Mouse (Mus musculus): ENCODE results near the gene Endov. TPM values are rescaled to one million over a fixed set of nuclear protein-coding genes. Genes with fewer than 3 reads are reported as not detected.

Endov gene
- polyA plus RNA-seq, 1 experiment: 1.2 TPM

DNA sequence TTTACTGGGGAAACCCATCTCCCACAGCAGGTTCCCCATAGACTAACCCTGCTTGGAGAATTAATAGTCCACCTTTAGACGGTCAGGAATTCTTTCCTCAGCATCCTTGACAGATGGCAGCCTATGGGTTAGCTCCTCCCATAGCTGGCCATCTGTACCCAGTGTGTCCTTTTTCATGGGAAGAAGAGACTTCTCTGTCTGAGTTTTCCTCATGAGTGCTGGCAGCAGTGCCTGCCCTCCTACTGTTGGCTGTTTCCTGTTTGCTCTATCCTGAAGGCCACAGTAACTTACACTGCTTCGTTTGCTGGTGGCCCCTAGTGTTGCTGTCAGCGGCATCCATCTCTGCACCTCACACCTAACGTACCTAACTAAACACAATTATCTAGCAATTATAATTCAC lies 6.3 kb downstream of the Endov start:
- no peak for TF ChIP-seq TAL1 (IDR thresholded peaks at IDR 0.05; ENCODE audit: low read length)
- H3K4me1 ChIP-seq (ENCODE audit: control insufficient read depth): peaks cover 8% of the 10 kb centered on the region
- H3K36me3 ChIP-seq (ENCODE audit: control insufficient read depth): peaks cover 53% of the 10 kb centered on the region
- H3K4me3 ChIP-seq (replicated peaks): no peak overlapping the region
- H3K9me3 ChIP-seq (ENCODE audit: control insufficient read depth, low read length): no peaks in the 10 kb centered on the region
- H3K27me3 ChIP-seq (ENCODE audit: control insufficient read depth): no peaks in the 10 kb centered on the region

DNA sequence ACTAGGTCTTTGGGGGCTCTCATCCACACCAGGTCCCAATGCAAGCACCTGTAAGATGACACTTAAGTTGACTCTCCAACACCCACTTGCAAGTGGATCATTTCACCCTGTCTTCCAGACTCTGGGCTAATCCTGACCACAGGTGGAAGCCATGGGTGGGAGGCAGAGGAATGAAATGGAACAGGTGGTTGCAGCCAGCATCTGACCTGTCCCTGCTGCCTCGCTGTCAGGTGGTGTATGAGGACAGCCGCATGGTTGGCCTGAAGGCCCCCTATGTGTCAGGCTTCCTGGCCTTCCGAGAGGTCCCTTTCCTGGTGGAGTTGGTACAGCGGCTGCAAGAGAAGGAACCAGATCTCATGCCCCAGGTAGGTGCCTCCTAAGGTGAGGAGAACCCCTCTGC lies 8.2 kb downstream of the Endov start:
- Histone ChIP-seq H3K36me3 (ENCODE audit: control insufficient read depth) (peaks cover 59% of the 10 kb centered on the region), H3K4me1 (ENCODE audit: control insufficient read depth) (peaks cover 10% of the 10 kb centered on the region), H3K4me3 (replicated peaks) (no peak overlapping the region), H3K27me3 (ENCODE audit: control insufficient read depth) (no peaks in the 10 kb centered on the region), H3K9me3 (ENCODE audit: control insufficient read depth, low read length) (no peaks in the 10 kb centered on the region)
- no peak for TF ChIP-seq TAL1 (IDR thresholded peaks at IDR 0.05; ENCODE audit: low read length)
- TF ChIP-seq GATA1 (IDR thresholded peaks at IDR 0.05; ENCODE audit: low read length): no peak

DNA sequence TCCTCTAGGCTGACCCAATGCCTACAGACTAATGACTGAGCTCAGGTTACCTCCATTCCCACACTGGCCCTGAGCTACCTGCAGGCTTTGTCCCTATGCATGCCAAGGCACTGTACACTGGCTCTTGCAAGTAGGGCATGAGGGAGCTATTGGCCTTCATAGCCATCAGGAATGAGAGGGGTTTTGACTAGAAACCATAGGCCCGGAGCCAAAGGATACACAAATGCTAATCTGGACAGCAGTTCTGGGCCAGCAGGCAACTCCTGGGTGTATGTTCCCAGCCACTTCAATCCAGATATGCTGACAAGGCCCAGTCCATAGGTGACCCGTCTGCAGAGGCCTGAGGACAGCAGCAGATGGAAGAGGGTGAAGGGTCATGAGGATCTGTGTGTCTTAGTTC lies 8.9 kb downstream of the Endov start:
- TF ChIP-seq GATA1 (IDR thresholded peaks at IDR 0.05; ENCODE audit: low read length) (no peak), TAL1 (IDR thresholded peaks at IDR 0.05; ENCODE audit: low read length) (no peak)
- peaks cover 64% of the 10 kb centered on the region for H3K36me3 ChIP-seq (ENCODE audit: control insufficient read depth)
- H3K4me3 ChIP-seq (replicated peaks): no peak overlapping the region
- no peaks in the 10 kb centered on the region for H3K27me3 ChIP-seq (ENCODE audit: control insufficient read depth)
- no peaks in the 10 kb centered on the region for H3K9me3 ChIP-seq (ENCODE audit: control insufficient read depth, low read length)
- H3K4me1 ChIP-seq (ENCODE audit: control insufficient read depth): peaks cover 10% of the 10 kb centered on the region

DNA sequence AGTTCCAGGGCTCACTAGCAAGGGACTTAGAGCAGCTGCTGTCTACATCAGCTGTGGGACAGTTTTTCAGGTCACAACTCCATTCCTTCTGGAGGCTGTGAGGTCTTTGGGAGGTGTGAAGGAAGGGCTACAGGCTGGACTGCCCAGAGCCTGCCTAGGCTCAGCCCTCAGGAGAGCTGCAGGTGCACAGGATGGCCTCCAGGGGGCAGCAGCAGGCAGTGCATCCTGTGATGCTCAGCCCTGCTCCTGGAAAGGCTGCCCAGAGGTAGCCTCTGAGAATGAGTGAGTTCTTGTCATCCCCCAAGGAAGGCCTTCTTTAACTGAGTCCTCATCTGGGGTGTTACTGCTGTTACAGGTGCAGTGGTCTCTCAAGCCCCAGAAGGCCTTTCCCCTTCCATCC lies 12.5 kb downstream of the Endov start:
- TF ChIP-seq GATA1 (IDR thresholded peaks at IDR 0.05; ENCODE audit: low read length): no peak
- no peak for TF ChIP-seq TAL1 (IDR thresholded peaks at IDR 0.05; ENCODE audit: low read length)
- no peaks in the 10 kb centered on the region for H3K27me3 ChIP-seq (ENCODE audit: control insufficient read depth)
- no peaks in the 10 kb centered on the region for H3K9me3 ChIP-seq (ENCODE audit: control insufficient read depth, low read length)
- H3K4me1 ChIP-seq (ENCODE audit: control insufficient read depth): peaks cover 10% of the 10 kb centered on the region
- H3K36me3 ChIP-seq (ENCODE audit: control insufficient read depth): peaks cover 79% of the 10 kb centered on the region
- no peak overlapping the region for H3K4me3 ChIP-seq (replicated peaks)

DNA sequence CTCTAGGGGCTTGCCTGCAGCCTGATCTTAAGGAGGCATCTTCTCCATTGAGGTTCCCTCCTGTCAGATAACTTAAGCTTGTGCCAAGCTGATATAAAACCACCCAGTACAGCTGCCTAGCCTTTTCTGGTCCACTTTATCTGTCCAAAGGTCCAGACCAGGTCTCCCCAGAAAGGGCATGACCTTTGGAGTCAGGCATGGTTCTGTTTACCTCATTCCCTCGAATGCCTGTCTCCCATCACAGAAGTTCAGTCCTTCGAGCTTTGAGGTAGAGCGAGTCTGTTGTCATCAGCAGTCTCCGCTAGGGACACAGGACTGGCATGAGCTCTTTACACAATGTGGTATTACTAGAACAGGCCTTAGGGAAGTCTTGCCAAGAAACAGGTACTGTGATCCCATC lies 15.2 kb downstream of the Endov start:
- peaks cover 10% of the 10 kb centered on the region for H3K4me1 ChIP-seq (ENCODE audit: control insufficient read depth)
- H3K36me3 ChIP-seq (ENCODE audit: control insufficient read depth): peaks cover 55% of the 10 kb centered on the region
- no peak overlapping the region for H3K4me3 ChIP-seq (replicated peaks)
- H3K27me3 ChIP-seq (ENCODE audit: control insufficient read depth): no peaks in the 10 kb centered on the region
- TF ChIP-seq TAL1 (IDR thresholded peaks at IDR 0.05; ENCODE audit: low read length) (no peak), GATA1 (IDR thresholded peaks at IDR 0.05; ENCODE audit: low read length) (no peak)
- H3K9me3 ChIP-seq (ENCODE audit: control insufficient read depth, low read length): no peaks in the 10 kb centered on the region

DNA sequence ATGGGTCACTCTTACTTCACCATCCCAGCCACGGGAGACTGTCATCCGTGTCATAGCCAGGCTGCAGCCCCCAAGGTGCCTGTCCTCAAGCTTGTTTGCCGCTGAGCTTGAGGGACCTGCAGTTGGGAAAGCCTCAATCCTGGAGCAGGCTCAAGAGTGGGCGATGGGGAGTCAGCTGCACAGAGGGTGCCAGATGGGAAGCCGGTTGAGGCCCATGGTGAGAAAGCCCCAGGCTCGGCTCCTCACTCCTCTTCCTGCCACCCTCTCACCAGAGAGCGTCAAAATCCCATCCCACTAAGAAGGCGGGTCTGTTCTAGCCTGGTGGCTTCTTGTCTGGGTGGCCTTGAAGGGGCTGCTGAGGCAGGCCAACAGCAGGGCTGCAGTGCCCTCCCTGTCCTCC lies 16.6 kb downstream of the Endov start:
- Histone ChIP-seq H3K9me3 (ENCODE audit: control insufficient read depth, low read length) (no peaks in the 10 kb centered on the region), H3K36me3 (ENCODE audit: control insufficient read depth) (peaks cover 42% of the 10 kb centered on the region), H3K27me3 (ENCODE audit: control insufficient read depth) (peaks cover 2% of the 10 kb centered on the region; the same call in 1 of the 2 replicates), H3K4me1 (ENCODE audit: control insufficient read depth) (peaks cover 6% of the 10 kb centered on the region), H3K4me3 (replicated peaks) (no peak overlapping the region)
- TF ChIP-seq GATA1 (IDR thresholded peaks at IDR 0.05; ENCODE audit: low read length): no peak
- TF ChIP-seq TAL1 (IDR thresholded peaks at IDR 0.05; ENCODE audit: low read length): no peak

DNA sequence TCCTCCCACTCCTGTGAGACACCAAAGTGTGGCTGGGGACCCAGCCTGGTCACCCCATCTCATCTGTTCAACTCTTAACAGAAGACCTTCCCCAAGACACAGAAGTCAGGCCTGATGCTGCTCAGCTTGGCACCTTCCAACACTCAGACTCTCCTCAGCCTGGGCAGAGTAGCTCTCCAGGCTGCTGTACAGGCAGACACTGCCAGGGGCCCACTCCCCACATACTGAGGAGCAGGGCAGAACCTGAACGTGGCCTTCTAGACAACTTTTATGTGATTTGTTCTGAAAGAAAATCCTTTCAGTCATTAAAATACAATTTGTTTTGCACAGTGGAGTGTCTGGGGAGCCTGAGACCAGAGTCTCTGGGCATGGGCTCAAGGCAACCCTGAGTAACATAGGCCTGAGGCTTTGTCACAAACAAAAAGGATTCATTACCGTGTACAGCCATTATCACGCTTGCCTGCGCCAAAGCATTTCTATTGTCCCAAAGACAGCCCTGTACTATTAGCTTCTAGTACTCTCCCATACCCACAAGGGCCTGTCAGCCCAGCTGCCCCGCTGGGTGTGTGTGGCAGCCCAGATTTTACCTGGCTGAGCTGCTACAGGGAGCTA lies 18.1 kb downstream of the Endov start:
- peaks cover 12% of the 10 kb centered on the region for H3K27me3 ChIP-seq (ENCODE audit: control insufficient read depth)
- no peaks in the 10 kb centered on the region for H3K4me1 ChIP-seq (ENCODE audit: control insufficient read depth)
- TF ChIP-seq GATA1 (IDR thresholded peaks at IDR 0.05; ENCODE audit: low read length) (no peak), TAL1 (IDR thresholded peaks at IDR 0.05; ENCODE audit: low read length) (no peak)
- no peaks in the 10 kb centered on the region for H3K9me3 ChIP-seq (ENCODE audit: control insufficient read depth, low read length)
- no peak overlapping the region for H3K4me3 ChIP-seq (replicated peaks)
- peaks cover 29% of the 10 kb centered on the region for H3K36me3 ChIP-seq (ENCODE audit: control insufficient read depth)

DNA sequence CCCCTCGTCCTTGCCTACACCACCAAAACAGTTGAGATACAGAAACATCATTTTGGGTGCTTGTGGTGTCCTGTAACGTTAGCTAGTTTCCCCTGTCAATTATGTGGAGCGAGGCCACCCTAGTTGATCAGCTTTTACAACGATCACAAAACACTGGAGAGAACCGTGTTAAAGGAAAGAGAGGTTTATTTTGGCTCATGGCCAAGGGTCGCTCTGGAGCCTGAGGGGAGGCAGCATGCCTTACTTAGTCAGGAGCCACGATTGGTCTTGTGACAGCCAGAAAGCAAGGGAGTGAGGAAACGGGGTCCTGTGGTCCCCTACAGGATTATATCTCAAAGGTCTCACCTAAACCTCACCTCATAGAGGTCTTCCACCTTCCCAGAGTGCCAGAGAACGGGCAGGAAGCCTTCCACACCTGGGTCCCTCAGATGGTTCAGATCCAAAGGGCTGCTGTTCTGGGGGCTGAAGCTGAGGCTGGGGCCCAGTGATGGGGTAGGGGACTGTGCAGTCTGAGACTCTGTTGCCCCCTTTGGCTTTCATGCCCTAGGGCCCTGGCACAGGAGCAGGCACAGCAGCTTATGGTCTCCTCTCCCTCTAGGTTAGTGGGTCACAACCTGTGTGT lies 22.0 kb downstream of the Endov start:
- H3K9me3 ChIP-seq (ENCODE audit: control insufficient read depth, low read length): no peaks in the 10 kb centered on the region
- no peak overlapping the region for H3K4me3 ChIP-seq (replicated peaks)
- H3K4me1 ChIP-seq (ENCODE audit: control insufficient read depth): no peaks in the 10 kb centered on the region
- H3K36me3 ChIP-seq (ENCODE audit: control insufficient read depth): peaks cover 2% of the 10 kb centered on the region
- H3K27me3 ChIP-seq (ENCODE audit: control insufficient read depth): peaks cover 33% of the 10 kb centered on the region
- no peak for TF ChIP-seq TAL1 (IDR thresholded peaks at IDR 0.05; ENCODE audit: low read length)
- no peak for TF ChIP-seq GATA1 (IDR thresholded peaks at IDR 0.05; ENCODE audit: low read length)

DNA sequence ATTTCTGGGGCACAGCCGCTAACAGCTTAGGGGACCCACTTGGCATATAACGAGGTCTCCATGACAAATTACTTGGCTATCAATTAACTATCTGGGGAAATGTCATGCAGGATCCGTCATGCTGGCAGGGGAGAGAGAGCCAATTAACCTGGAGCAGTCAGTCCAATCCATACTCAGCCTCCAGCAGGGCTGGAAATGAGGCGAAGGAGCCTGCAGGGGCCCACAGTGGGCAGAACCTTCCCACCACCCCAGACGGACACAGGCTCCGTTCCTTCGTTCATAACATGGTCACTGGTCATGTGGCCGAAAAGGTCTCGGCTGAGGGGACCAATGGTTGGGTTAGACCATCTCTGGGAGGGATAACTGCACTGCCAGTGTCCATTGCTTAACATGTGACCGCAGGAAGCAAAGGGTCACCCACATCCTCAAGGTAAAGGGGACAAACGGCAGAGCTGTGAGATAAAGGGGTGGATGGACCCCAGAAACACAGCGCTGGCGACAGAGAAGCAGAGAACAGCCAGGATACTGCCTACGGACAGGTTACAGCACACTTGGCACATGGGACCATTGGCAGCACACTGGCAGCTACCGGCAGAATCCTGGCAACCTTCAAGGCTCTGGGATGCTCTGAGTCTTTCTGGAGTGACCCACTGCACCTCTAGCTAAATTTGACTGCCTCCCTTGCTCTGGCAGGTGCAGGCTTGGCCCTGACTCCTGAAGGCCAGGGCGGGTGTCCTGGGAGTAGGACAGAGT lies 23.1 kb downstream of the Endov start:
- Histone ChIP-seq H3K4me1 (ENCODE audit: control insufficient read depth) (no peaks in the 10 kb centered on the region), H3K27me3 (ENCODE audit: control insufficient read depth) (peaks cover 33% of the 10 kb centered on the region), H3K9me3 (ENCODE audit: control insufficient read depth, low read length) (no peaks in the 10 kb centered on the region), H3K4me3 (replicated peaks) (no peak overlapping the region), H3K36me3 (ENCODE audit: control insufficient read depth) (no peaks in the 10 kb centered on the region)
- TF ChIP-seq GATA1 (IDR thresholded peaks at IDR 0.05; ENCODE audit: low read length) (no peak), TAL1 (IDR thresholded peaks at IDR 0.05; ENCODE audit: low read length) (no peak)
